Mouse (Mus musculus) liver, embryonic 14.5 days (tissue): Measurements from ENCODE around the gene Zbtb25.

Experiments used
- CTCF ChIP-seq: IDR thresholded peaks from 2 replicates; pipeline ENCODE4 v1.5.1; 2016; ENCODE audit warnings: antibody characterized with exemption, low read depth, control low read depth
- EP300 ChIP-seq: IDR thresholded peaks from 2 replicates; pipeline ENCODE4 v1.6.1; 2016; ENCODE audit warnings: antibody characterized with exemption, low read depth

GRCm38 (mm10) chr12:76305107-76305506 is 64.3 kb downstream of the Zbtb25 start:
- TF ChIP-seq CTCF = no peak
- TF ChIP-seq EP300 = no peak
